Mouse (Mus musculus): Measurements from ENCODE around the gene Casp12. TPM values are rescaled to one million over a fixed set of nuclear protein-coding genes. Genes with fewer than 3 reads are reported as not detected.

Gene Casp12
- polyA plus RNA-seq (2015; fragmentation: Nextera tagmentation; extraction: Ambion mirVana) = 0.66 and 1.00 TPM in 2 replicates

DNA sequence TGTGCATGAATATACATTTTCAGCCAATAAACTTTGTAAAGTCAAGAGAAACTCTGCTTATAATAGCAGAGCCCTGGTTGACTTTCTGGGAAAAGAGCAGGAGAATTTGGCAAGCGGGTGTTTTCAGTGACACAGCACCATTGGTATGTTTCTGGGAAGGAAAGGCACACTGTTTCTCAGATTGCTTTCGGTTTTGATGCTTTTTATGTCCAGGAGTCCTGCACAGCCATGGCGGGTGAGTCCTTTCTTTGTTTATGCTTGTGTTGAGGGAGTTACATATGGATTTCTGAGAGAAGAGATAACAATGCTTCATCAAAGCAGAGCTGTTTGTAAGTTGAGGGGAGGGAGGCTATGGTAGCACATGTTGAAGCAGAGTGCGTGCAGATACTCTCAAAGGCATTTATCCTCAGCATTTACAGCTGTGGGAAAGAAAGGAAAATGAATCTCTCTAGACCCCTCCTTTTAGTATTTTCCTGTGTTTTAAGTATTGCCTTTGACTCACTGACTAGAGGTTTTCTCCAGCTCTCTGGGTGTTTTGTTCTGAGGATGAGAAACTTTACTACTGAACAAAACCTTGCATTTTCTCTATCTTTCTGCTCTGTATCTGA lies at the start of gene Casp12:
Gene Casp12, plus strand, starts transcription at position 140 of the 608 bp plus-strand sequence.
- no peak within 1 kb of the TSS for H3K4me2 ChIP-seq
- H3K9ac ChIP-seq = no peak within 1 kb of the TSS
- no peaks in the 10 kb centered on the region for H3K27me3 ChIP-seq (replicated peaks)
- no peaks in the 10 kb centered on the region for H3K36me3 ChIP-seq (replicated peaks)
- no peak for ATAC-seq (replicated peaks)
- no peak within 1 kb of the TSS for H3K4me3 ChIP-seq
- no peak within 1 kb of the TSS for H3K27ac ChIP-seq
- H3K9me3 ChIP-seq = no peaks in the 10 kb centered on the region
- H3K4me1 ChIP-seq = no peaks in the 10 kb centered on the region
- 71% methylated on average over 4 of the region's 4 CpGs for WGBS

DNA sequence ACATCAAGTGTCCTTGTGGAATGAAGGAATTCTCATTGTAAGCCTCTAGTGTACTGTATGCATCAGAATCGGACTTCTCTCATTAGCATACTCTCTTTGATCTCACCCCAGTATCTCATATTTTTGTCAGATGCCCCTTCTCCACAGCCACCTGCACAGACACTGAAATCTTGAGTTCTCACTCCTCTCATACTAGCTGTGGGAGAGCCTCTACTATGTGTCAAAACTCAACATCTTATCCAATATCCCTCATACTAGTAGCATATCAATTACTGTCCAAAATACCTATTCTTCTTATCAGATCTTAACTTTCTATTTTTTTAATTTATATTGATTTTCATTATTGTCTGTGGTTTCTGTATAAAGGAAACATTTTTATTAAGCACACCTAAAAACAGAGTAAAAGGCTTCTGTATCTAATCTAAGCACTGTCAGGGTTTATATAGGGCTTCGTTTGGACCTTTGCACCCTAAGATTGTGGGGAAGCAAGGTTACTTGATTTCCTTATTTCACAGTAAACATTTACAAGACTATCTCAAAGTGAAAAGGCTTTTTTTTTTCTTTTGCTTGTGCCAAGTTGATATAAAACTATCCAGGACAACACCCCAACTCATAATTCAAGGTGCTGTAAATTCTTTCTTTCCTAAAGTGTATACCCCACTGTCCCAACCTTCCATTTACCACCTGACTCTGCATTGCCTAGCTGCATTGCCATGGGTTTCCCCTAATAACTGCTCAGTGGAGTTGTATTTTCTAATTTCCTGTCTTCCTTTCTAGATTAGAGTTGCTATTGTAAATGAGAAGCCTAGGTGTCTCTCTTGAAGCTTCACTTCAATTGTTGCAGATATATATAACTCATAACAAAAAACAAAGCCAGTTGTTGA lies 48.6 kb upstream of the Casp12 start:
- WGBS = 81% methylated on average over 2 of the region's 2 CpGs

DNA sequence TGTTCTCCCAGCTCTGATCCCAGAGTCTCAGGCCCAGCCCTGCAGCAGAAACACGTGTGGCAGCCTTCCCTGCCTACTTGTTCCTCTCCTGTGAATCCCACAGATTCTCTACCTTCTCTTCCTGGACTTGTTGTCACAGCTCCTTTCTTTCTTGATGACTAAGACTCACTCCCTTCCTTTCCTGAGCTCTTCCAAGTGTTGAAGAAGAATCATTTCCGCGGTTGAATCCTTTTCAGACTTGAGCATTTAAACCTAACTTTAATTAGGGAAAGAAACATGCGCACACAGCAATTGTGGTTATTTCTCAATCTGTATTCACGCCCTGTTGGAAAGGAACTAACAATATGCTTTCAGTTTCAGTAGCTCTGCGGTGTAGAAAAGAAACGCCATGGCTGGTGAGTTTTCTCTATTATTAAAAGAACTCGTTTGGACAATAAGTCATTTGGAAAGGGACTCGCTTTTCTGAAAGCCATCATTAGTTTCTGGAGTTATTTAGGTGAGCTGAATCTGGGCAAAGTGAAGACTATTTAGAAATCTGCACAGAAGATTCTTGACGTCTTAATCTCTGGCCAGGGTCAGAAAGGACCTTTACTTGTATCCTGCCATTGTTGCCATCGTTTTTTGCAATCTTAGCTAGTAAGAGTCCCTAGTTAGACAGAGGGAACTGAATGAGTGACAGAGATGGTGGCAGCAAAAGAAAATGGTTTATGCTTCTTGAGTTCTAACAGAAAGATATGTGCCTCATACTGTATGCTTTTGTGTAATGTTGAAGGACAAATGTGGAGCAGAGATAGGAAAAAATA lies 46.7 kb upstream of the Casp12 start, which contains the start of gene Casp1:
Gene Casp1, plus strand, starts transcription at position 189 of the 803 bp plus-strand sequence.
- Histone ChIP-seq H3K36me3 (replicated peaks) (no peaks in the 10 kb centered on the region), H3K4me2 (no peak within 1 kb of the TSS), H3K27me3 (replicated peaks) (no peaks in the 10 kb centered on the region), H3K27ac (no peak within 1 kb of the TSS), H3K4me3 (no peak within 1 kb of the TSS), H3K4me1 (no peaks in the 10 kb centered on the region), H3K9me3 (no peaks in the 10 kb centered on the region), H3K9ac (no peak within 1 kb of the TSS)
- ATAC-seq (replicated peaks) = no peak
- WGBS = 64% methylated on average over 11 of the region's 11 CpGs

More for the DNA sequence above, 48.6 kb upstream of the Casp12 start:
- ATAC-seq (replicated peaks) = no peak
- Histone ChIP-seq H3K27ac (no peak overlapping the region), H3K9ac (no peak overlapping the region), H3K4me2 (no peak overlapping the region), H3K36me3 (replicated peaks) (no peaks in the 10 kb centered on the region), H3K4me1 (no peaks in the 10 kb centered on the region), H3K27me3 (replicated peaks) (no peaks in the 10 kb centered on the region), H3K9me3 (no peaks in the 10 kb centered on the region), H3K4me3 (no peak overlapping the region)

DNA sequence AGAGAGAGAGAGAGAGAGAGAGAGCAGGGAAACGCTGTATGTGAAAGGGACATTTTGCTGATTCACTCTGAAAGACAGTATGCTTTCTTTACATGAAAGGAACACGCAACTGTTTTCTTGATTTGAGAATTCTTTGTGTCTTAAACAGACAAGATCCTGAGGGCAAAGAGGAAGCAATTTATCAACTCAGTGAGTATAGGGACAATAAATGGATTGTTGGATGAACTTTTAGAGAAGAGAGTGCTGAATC lies 46.2 kb upstream of the Casp12 start:
- Histone ChIP-seq H3K9me3 (no peaks in the 10 kb centered on the region), H3K4me3 (no peak overlapping the region), H3K4me1 (no peaks in the 10 kb centered on the region), H3K27ac (no peak overlapping the region), H3K4me2 (no peak overlapping the region), H3K36me3 (replicated peaks) (no peaks in the 10 kb centered on the region), H3K9ac (no peak overlapping the region), H3K27me3 (replicated peaks) (no peaks in the 10 kb centered on the region)
- 86% methylated on average over 2 of the region's 2 CpGs for WGBS
- no peak for ATAC-seq (replicated peaks)

DNA sequence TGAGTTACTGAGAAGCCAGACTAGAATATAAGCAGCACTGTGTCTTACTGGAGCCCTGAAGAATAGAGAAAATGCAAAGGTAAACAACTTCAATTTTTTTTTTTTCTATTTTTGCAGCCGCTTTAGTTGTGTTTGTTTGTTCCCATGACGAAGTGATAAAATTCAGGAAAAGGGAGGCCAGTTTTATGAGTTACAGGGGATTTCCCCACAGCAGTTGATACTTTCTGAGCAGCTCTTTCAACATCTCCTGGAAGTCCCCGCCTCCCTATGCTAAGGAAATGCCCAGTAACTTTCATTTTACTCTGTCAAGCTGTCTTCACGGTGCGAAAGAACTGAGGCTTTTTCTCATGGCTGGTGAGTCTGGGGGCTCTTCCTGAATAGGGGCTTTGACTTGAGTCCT lies 36.7 kb upstream of the Casp12 start, which contains the start of gene Casp4:
Gene Casp4, plus strand, starts transcription at position 268 of the 400 bp plus-strand sequence.
- WGBS = 82% methylated on average over 5 of the region's 5 CpGs

DNA sequence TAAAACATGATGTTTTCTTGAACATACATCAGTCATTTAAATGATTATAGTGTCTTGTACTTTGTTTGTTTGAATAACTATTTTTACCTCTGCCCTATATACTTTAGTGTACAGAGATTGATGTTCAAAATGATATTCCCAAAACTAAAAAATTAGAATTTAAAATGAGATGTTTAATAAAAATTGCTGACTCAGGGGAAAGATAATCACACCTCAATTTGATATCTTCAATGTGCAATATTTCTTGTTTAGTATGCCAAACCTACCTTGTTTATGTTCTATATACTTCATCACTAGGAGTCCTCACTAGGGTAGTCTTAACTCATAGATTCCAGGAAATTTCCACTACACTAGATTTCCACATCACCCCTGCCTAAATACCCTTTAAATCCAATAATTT lies 35.1 kb upstream of the Casp12 start:
- no peak overlapping the region for H3K9ac ChIP-seq
- no peaks in the 10 kb centered on the region for H3K4me1 ChIP-seq
- H3K9me3 ChIP-seq = no peaks in the 10 kb centered on the region
- H3K4me2 ChIP-seq = no peak overlapping the region
- H3K36me3 ChIP-seq (replicated peaks) = no peaks in the 10 kb centered on the region
- ATAC-seq (replicated peaks) = no peak
- H3K4me3 ChIP-seq = no peak overlapping the region
- H3K27me3 ChIP-seq (replicated peaks) = no peaks in the 10 kb centered on the region
- no peak overlapping the region for H3K27ac ChIP-seq

More for the DNA sequence above, 36.7 kb upstream of the Casp12 start, which contains the start of gene Casp4:
- Histone ChIP-seq H3K27ac (no peak within 1 kb of the TSS), H3K36me3 (replicated peaks) (no peaks in the 10 kb centered on the region), H3K9ac (no peak within 1 kb of the TSS), H3K9me3 (no peaks in the 10 kb centered on the region), H3K4me1 (no peaks in the 10 kb centered on the region), H3K27me3 (replicated peaks) (no peaks in the 10 kb centered on the region), H3K4me3 (no peak within 1 kb of the TSS), H3K4me2 (no peak within 1 kb of the TSS)
- no peak for ATAC-seq (replicated peaks)

DNA sequence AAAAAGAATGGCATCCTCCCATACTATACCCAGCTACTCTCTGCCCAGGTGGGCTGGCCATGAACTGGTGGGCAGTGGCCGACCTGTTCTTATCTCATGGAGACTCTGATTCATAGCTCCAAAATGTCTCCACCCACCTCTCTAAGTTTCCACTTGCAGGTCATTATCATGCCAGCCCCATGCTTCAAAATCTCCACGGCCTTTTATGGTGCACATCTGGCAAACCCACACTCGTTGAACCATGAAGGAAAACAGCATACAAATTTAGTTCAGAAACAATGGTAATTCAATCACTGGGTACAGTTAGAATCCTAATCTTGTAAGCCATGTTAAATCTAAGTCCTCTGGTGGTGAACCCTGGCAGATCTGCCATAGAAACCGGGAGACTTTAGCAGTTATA lies 33.8 kb upstream of the Casp12 start:
- ATAC-seq (replicated peaks) = no peak

DNA sequence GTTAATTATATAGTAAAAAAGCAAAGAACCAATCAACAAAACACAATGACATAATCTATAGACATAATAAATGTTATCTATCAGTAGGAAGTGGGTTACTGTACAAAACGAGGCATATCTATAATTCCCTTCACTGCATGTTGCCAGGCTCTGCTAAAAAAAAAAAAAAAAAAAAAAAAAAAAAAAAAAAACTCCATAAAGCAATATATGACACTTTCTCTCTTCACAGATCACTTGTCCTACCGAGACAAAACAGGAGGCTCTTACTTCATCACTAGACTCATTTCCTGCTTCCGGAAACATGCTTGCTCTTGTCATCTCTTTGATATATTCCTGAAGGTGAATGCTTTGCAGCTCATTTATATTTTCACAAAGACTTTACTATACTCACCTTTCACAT lies 17.0 kb upstream of the Casp12 start:
- H3K4me2 ChIP-seq = no peak overlapping the region
- H3K4me3 ChIP-seq = no peak overlapping the region
- H3K9me3 ChIP-seq = no peaks in the 10 kb centered on the region
- no peaks in the 10 kb centered on the region for H3K27me3 ChIP-seq (replicated peaks)
- no peak overlapping the region for H3K9ac ChIP-seq
- no peak for ATAC-seq (replicated peaks)
- no peaks in the 10 kb centered on the region for H3K36me3 ChIP-seq (replicated peaks)
- no peaks in the 10 kb centered on the region for H3K4me1 ChIP-seq
- 86% methylated on average over 3 of the region's 3 CpGs for WGBS
- no peak overlapping the region for H3K27ac ChIP-seq

More for the DNA sequence above, 33.8 kb upstream of the Casp12 start:
- Histone ChIP-seq H3K4me1 (no peaks in the 10 kb centered on the region), H3K4me3 (no peak overlapping the region), H3K9me3 (no peaks in the 10 kb centered on the region), H3K27me3 (replicated peaks) (no peaks in the 10 kb centered on the region), H3K9ac (no peak overlapping the region), H3K27ac (no peak overlapping the region), H3K36me3 (replicated peaks) (no peaks in the 10 kb centered on the region), H3K4me2 (no peak overlapping the region)
- WGBS = 74% methylated on average over 4 of the region's 4 CpGs

DNA sequence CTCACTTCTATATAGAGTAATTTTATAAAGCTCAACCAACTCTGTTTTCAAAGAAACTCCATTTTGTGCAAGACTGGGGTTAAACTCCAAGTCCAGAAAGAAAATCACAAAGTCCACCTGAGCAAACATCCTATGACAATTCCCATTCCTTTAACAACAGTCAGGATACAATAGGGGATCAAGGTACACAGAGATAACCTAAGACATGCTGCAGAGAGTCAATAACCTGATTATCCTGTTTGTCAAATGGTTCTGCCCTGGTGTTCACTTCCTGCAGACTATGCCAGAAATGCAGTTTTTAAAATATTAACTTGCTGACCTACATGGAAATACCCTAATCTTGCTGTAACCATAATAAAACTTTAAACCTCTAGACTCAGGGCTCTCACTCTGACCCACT lies 12.8 kb upstream of the Casp12 start:
- no peaks in the 10 kb centered on the region for H3K4me1 ChIP-seq
- H3K27me3 ChIP-seq (replicated peaks) = no peaks in the 10 kb centered on the region
- H3K4me2 ChIP-seq = no peak overlapping the region
- no peak for ATAC-seq (replicated peaks)
- no peaks in the 10 kb centered on the region for H3K9me3 ChIP-seq
- H3K27ac ChIP-seq = no peak overlapping the region
- no peaks in the 10 kb centered on the region for H3K36me3 ChIP-seq (replicated peaks)
- H3K4me3 ChIP-seq = no peak overlapping the region
- H3K9ac ChIP-seq = no peak overlapping the region

DNA sequence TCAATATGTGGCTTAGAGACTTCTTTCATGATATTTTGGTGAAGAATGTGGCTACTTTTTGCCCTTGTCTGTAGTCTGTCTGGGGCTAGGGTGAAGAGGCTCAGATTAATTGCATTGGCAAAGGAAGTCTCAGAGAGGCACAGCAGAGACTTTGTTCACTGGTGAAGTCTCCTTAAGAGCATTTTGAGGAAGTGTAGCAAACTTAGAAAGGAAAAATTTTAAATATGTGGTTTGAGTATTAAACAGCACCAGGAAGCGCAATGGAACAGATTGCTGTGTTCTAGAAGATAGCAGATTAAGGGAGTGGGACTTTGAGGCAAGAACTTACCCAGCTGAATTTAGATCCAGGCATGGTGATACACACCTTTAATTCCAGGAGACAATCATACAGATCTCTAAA lies 11.8 kb upstream of the Casp12 start:
- no peak overlapping the region for H3K4me3 ChIP-seq
- H3K9me3 ChIP-seq = no peaks in the 10 kb centered on the region
- no peak overlapping the region for H3K4me2 ChIP-seq
- H3K27me3 ChIP-seq (replicated peaks) = no peaks in the 10 kb centered on the region
- H3K36me3 ChIP-seq (replicated peaks) = no peaks in the 10 kb centered on the region
- H3K27ac ChIP-seq = no peak overlapping the region
- no peaks in the 10 kb centered on the region for H3K4me1 ChIP-seq
- WGBS = 100% methylated on average over 1 of the region's 1 CpGs
- no peak for ATAC-seq (replicated peaks)
- no peak overlapping the region for H3K9ac ChIP-seq

DNA sequence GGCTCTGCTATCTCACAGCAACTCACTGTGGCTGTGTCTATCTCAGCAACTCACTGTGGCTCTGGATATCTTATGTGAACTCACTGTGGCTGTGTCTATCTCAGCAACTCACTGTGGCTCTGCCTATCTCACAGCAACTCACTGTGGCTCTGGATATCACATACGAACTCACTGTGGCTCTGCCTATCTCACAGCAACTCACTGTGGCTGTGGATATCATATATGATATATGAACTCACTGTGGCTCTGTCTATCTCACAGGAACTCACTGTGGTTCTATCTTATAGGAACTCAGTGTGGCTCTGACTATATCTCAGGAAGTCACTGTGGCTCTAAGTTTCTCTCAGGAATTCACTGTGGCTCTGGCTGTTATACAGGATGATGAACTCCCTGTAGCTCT lies 2.1 kb upstream of the Casp12 start:
- Histone ChIP-seq H3K9me3 (no peaks in the 10 kb centered on the region), H3K4me3 (no peak overlapping the region), H3K27me3 (replicated peaks) (no peaks in the 10 kb centered on the region), H3K36me3 (replicated peaks) (no peaks in the 10 kb centered on the region), H3K27ac (no peak overlapping the region), H3K4me2 (no peak overlapping the region), H3K4me1 (no peaks in the 10 kb centered on the region), H3K9ac (no peak overlapping the region)
- WGBS = 83% methylated on average over 1 of the region's 1 CpGs
- ATAC-seq (replicated peaks) = no peak

DNA sequence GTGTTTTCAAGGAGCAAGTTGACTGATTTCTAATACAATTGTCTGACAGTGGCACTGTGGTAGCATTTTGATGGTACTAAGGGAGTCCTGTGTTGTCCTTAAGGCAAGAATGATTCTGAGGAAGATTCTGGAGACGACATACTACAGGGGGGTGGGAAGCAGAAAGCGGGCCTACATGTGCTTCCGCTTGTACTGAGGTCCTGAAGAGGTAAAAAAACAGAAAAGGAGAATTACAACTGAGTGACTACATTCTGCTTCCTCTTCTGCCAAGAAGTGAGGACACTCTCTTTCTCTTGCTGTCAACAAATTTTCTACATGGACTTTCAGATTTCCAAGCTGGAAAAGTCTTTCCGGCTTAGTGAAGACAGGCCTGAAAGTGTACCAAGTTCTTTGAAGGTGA lies 1.1 kb upstream of the Casp12 start:
- Histone ChIP-seq H3K4me2 (no peak overlapping the region), H3K36me3 (replicated peaks) (no peaks in the 10 kb centered on the region), H3K4me1 (no peaks in the 10 kb centered on the region), H3K9ac (no peak overlapping the region), H3K4me3 (no peak overlapping the region), H3K9me3 (no peaks in the 10 kb centered on the region), H3K27me3 (replicated peaks) (no peaks in the 10 kb centered on the region), H3K27ac (no peak overlapping the region)
- no peak for ATAC-seq (replicated peaks)
- WGBS = 91% methylated on average over 4 of the region's 4 CpGs
